Mouse (Mus musculus): ENCODE measurements around the gene Fbxl13. TPM values are rescaled to one million over a fixed set of nuclear protein-coding genes. Genes with fewer than 3 reads are reported as not detected.

Fbxl13 gene
- total RNA-seq, 2 experiments from 2014 or later, result 0.35 TPM; not detected in 1

Other genes starting within 250 kb of the Fbxl13 start
- gene Ccdc146, start 221.0 kb downstream of the Fbxl13 start, total RNA-seq (2021), result under 1 TPM; 0.48 to 0.69 TPM
- gene Fam185a, start 220.7 kb downstream of the Fbxl13 start, total RNA-seq (2021), result 10 to 100 TPM; 12.7 to 14.1 TPM
- under 1 TPM; 0.15 to 0.20 TPM for gene Lrrc17, start 102.1 kb downstream of the Fbxl13 start, total RNA-seq (2021)
- gene Armc10, start 179 bp upstream of the Fbxl13 start, total RNA-seq (2021), result 10 to 100 TPM; 21.4 to 22.3 TPM
- 10 to 100 TPM; 31.6 to 31.8 TPM for gene Napepld, start 55.8 kb upstream of the Fbxl13 start, total RNA-seq (2021)
- 10 to 100 TPM; 76.1 to 87.9 TPM for gene Pmpcb, start 91.5 kb upstream of the Fbxl13 start, total RNA-seq (2021)
- gene Dnajc2, start 139.6 kb upstream of the Fbxl13 start, total RNA-seq (2021), result 10 to 100 TPM; 29.8 to 31.1 TPM
- gene Psmc2, start 139.6 kb upstream of the Fbxl13 start, total RNA-seq (2021), result 100 to 1,000 TPM; 113 to 117 TPM
- gene Slc26a5, start 220.0 kb upstream of the Fbxl13 start, total RNA-seq (2021), result under 1 TPM; 0.15 to 0.17 TPM